In the genomic region with DNA sequence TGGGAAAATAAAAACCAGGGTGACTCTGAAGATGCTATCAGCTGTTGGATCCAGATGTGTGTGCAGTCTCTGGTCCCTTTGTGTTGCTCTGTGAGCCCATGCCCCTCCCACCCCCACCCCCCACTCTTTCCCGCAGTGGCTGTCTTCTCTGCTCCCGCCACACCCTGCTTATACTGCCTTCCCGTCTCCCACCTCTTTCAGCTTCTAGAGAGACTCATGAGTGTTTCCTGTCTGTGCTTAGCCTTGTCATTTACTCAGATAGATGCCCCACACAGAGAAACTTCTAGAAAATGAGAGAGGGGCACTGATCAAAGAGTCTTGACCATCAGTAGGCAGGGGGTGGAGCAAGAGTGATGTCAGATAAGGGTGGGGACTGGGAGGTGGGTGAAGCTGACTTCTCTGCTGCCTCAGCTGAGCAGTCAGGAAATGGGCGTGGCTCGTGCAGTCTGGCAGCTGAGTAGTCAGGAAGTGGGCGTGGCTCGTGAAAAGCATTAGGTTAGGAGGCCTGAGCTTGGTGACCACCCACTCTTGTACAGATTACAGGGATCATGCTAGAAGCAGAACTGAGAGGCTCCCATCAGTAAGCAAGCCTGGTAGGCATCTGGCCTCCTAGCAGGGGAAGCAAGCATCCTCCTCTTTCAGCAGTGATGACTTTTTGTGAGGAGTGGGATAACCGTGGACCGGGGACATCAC, we compare ENCODE assay signal across 8 mouse cellular contexts. TPM values are rescaled to one million over a fixed set of nuclear protein-coding genes. Genes with fewer than 3 reads are reported as not detected.
DNase-seq lines count a peak whose midpoint lies in the region; ATAC-seq lines count a peak whose summit lies in the region.

No protein-coding gene starts in this region.

- H3K36me3 ChIP-seq in hindbrain, embryonic 13.5 days, result peaks cover 71% of the 10 kb centered on the region

- no peak overlapping the region for H3K9ac ChIP-seq in hindbrain, embryonic 13.5 days

- intact Hi-C loops in left cerebral cortex, postnatal 14 days (cut with DNase I), result loop anchor here (1.0 to 5.0 kb wide), 3 partner anchors 45 to 259 kb away; a partner anchor contains a TSS

- DNase-seq in MN1 (ENCODE audit: low spot score), result peak; percentile 90
- DNase-seq in brain, adult 2 months (ENCODE audit: low read depth, low spot score), result peak; percentile 72
- peak; percentile 85 for DNase-seq in forelimb bud, embryonic 11.5 days (ENCODE audit: low read depth, low spot score)
- DNase-seq in left cerebral cortex, postnatal 14 days (ENCODE audit: low spot score in 2 of 2), result peak; percentile 66 to 76
- DNase-seq in right cerebral cortex, postnatal 14 days, result peak; percentile 58
- DNase-seq in cerebellum, adult 11 months, result no peak

- H3K9me3 ChIP-seq in hindbrain, embryonic 13.5 days, result no peaks in the 10 kb centered on the region

- WGBS in hindbrain, embryonic 13.5 days, result 25% methylated on average over 9 of the region's 9 CpGs

- H3K27ac ChIP-seq in hindbrain, embryonic 13.5 days, result 0 out of 2 replicates have a peak overlapping the region, but pooled peaks have one; percentile 52

- peaks cover 14% of the 10 kb centered on the region for H3K4me1 ChIP-seq in hindbrain, embryonic 13.5 days (replicated peaks)

- peak; percentile 40 for ATAC-seq in hindbrain, embryonic 13.5 days (ENCODE audit: low FRiP score)
- ATAC-seq in megakaryocyte progenitor cell, adult 5-6 weeks (replicated peaks; ENCODE audit: poor library complexity), result peak; percentile 86

- peak overlapping the region; percentile 32 for H3K4me2 ChIP-seq in hindbrain, embryonic 13.5 days

- H3K4me3 ChIP-seq in hindbrain, embryonic 13.5 days, result no peak overlapping the region

- no peaks in the 10 kb centered on the region for H3K27me3 ChIP-seq in hindbrain, embryonic 13.5 days

RNA-seq across cellular contexts. Expression of a gene that starts 48.4 kb away (rescaled TPM):
- not detected in 2 replicates for polyA plus RNA-seq in hindbrain, embryonic 13.5 days (2015; fragmentation: Nextera tagmentation; extraction: Ambion mirVana)
- not detected for total RNA-seq in left cerebral cortex, postnatal 14 days (2021)
- not detected in 2 replicates for total RNA-seq in megakaryocyte progenitor cell, adult 5-6 weeks (2015)
- not detected in 2 replicates for total RNA-seq in megakaryocyte progenitor cell, adult 5-6 weeks (2017)
